Mouse (Mus musculus) olfactory bulb, adult 2 months (tissue): ENCODE data around the gene Scn3b. TPM values are rescaled to one million over a fixed set of nuclear protein-coding genes. Genes with fewer than 3 reads are reported as not detected.

ENCODE experiments used
- H3K27ac ChIP-seq: fragments of 200-500 bp; 2 replicates; pipeline ENCODE4 v1.5.1; 2012; ENCODE audit warnings: low read depth, low read length; ENCODE audit not compliant: insufficient read depth
- H3K4me1 ChIP-seq: fragments of 200-500 bp; 2 replicates; pipeline ENCODE4 v1.6.1; 2012; ENCODE audit warnings: low read length; ENCODE audit not compliant: control insufficient read depth, insufficient read depth
- H3K4me3 ChIP-seq: fragments of 200-500 bp; 2 replicates; pipeline ENCODE4 v1.5.1; 2012; ENCODE audit warnings: mild to moderate bottlenecking, low read depth, low read length, moderate library complexity; ENCODE audit not compliant: insufficient read depth
- CTCF ChIP-seq: fragments of 200-500 bp; IDR thresholded peaks from 2 replicates; pipeline ENCODE4 v1.5.1; 2012; ENCODE audit warnings: low read depth, mild to moderate bottlenecking, low read length, moderate library complexity; ENCODE audit not compliant: insufficient read depth
- POLR2A ChIP-seq: fragments of 200-500 bp; IDR thresholded peaks from 2 replicates; pipeline ENCODE4 v1.6.1; 2012; ENCODE audit warnings: mild to moderate bottlenecking, low read depth, low read length, moderate library complexity; ENCODE audit not compliant: insufficient read depth
- WGBS: fragments of 180-500 bp; shearing (Covaris S2); methylation state at CpG from one replicate; pipeline ENCODE4 v1.1.7; 2018; 5-methylcytosine and 5-hydroxymethylcytosine counted together
- polyA plus RNA-seq: library from polyadenylated mRNA; stranded (reverse); fragments of >200 nt; gene quantifications from 2 replicates; pipeline ENCODE4 v1.2.4, GENCODE M21; 2012; ENCODE audit warnings: low replicate concordance; ENCODE audit not compliant: missing spikeins, insufficient read depth, insufficient read length

Scn3b gene
- polyA plus RNA-seq, 1 experiment: not detected

- TF ChIP-seq CTCF (no peak), POLR2A (no peak)
- Histone ChIP-seq H3K27ac (peak overlapping the region; percentile 27; the same call in 1 of the 2 replicates), H3K4me3 (no peak overlapping the region), H3K4me1 (peaks cover 31% of the 10 kb centered on the region)
- 11% methylated on average over 9 of the region's 9 CpGs for WGBS
Observed at GRCm38 (mm10) chr9:40339578-40339977, 70.6 kb downstream of the Scn3b start.

Other genes with a start within 250 kb of the Scn3b start
- gene Olfr981, start 247.8 kb upstream of the Scn3b start, polyA plus RNA-seq: not detected in 2 replicates
- gene Olfr982, start 195.4 kb upstream of the Scn3b start, polyA plus RNA-seq: not detected in 2 replicates
- not detected in 2 replicates for gene Olfr983, start 175.6 kb upstream of the Scn3b start, polyA plus RNA-seq
- not detected in 2 replicates for gene Olfr984, start 155.0 kb upstream of the Scn3b start, polyA plus RNA-seq
- gene Olfr985, start 139.0 kb upstream of the Scn3b start, polyA plus RNA-seq: not detected in 2 replicates
- gene Tmem225, start 121.1 kb upstream of the Scn3b start, polyA plus RNA-seq: not detected in 2 replicates
- gene Olfr986, start 88.3 kb upstream of the Scn3b start, polyA plus RNA-seq: not detected in 2 replicates
- gene Zfp202, start 76.9 kb upstream of the Scn3b start, polyA plus RNA-seq: not detected in 2 replicates